Mouse (Mus musculus) erythroblast, embryonic 14.5 days (primary cell): ENCODE data around the gene Usp9y. TPM values are rescaled to one million over a fixed set of nuclear protein-coding genes. Genes with fewer than 3 reads are reported as not detected.

Experiments used
- H3K27me3 ChIP-seq: 2 replicates; pipeline ENCODE4 v1.6.1; 2012; ENCODE audit warnings: inconsistent platforms; ENCODE audit not compliant: control insufficient read depth
- H3K36me3 ChIP-seq: 2 replicates; pipeline ENCODE4 v1.6.1; 2012; ENCODE audit warnings: mild to moderate bottlenecking, inconsistent platforms; ENCODE audit not compliant: control insufficient read depth
- H3K4me1 ChIP-seq: 2 replicates; pipeline ENCODE4 v1.6.1; 2012; ENCODE audit warnings: inconsistent platforms; ENCODE audit not compliant: control insufficient read depth
- H3K4me3 ChIP-seq: replicated peaks from 2 replicates; pipeline ENCODE3; 2012; ENCODE audit warnings: moderate library complexity, mild to moderate bottlenecking, inconsistent platforms
- H3K9me3 ChIP-seq: 2 replicates; pipeline ENCODE4 v1.6.1; 2012; ENCODE audit warnings: low read length, inconsistent platforms, mixed read lengths; ENCODE audit not compliant: control insufficient read depth
- GATA1 ChIP-seq: IDR thresholded peaks from 2 replicates; pipeline ENCODE4 v1.6.1; 2012; ENCODE audit warnings: low read length, inconsistent platforms, mixed read lengths
- TAL1 ChIP-seq: IDR thresholded peaks from 3 replicates; pipeline ENCODE4 v1.6.1; 2012; ENCODE audit warnings: low read length, inconsistent platforms, mixed read lengths
- polyA plus RNA-seq: library from polyadenylated mRNA; stranded (reverse); fragments of >175 nt; gene quantifications from 2 replicates; pipeline ENCODE4 v1.2.3, GENCODE M21; 2012

The Usp9y gene
- not detected in 2 replicates for polyA plus RNA-seq

DNA sequence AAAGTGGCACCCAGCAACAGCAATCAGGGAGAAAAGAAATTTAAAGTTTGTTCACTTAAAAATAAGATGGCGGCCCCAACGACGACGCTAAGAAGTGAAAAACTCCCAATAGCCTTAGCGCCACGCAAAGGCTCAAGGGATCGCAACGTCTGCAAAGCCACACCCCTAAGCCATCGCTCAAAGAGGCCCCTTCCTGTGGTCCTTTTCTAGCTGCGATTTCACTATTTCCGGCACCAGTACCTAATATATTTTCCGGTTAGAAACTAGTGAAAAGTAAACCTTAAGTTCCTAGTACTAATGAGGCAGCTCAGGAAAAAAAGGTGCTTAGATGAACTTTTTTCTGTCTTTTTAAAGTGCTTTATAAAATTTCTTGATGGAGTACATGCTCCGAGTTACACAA lies at the start of gene Usp9y:
Gene Usp9y (minus strand): TSS at position 101 of the 400 bp plus-strand sequence.
- Histone ChIP-seq H3K4me1 (no peaks in the 10 kb centered on the region), H3K9me3 (no peaks in the 10 kb centered on the region), H3K4me3 (no peak within 1 kb of the TSS), H3K36me3 (no peaks in the 10 kb centered on the region), H3K27me3 (no peaks in the 10 kb centered on the region)
- TF ChIP-seq TAL1 (no peak), GATA1 (no peak)

DNA sequence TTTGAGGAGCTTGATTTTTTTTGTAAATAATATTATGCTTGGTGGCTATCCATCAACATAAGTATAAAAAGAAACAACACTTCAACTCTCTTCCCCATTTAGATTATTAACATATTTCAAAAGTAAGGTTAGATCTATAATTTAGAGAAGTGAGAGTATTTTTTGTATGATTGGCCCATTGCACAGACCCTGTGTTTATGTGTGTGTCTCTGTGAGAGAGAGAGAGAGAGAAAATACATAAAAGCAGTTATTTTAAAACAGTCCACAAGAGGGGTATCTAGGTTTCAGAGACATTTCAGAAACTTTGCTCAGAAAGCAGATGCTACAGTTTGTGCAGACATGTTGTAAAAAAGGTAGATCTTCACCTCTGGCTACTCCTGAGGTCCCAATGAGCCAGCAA lies 165.9 kb downstream of the Usp9y start:
- Histone ChIP-seq H3K4me3 (no peak overlapping the region), H3K27me3 (no peaks in the 10 kb centered on the region), H3K9me3 (no peaks in the 10 kb centered on the region), H3K36me3 (no peaks in the 10 kb centered on the region), H3K4me1 (no peaks in the 10 kb centered on the region)
- TF ChIP-seq GATA1 (no peak), TAL1 (no peak)

DNA sequence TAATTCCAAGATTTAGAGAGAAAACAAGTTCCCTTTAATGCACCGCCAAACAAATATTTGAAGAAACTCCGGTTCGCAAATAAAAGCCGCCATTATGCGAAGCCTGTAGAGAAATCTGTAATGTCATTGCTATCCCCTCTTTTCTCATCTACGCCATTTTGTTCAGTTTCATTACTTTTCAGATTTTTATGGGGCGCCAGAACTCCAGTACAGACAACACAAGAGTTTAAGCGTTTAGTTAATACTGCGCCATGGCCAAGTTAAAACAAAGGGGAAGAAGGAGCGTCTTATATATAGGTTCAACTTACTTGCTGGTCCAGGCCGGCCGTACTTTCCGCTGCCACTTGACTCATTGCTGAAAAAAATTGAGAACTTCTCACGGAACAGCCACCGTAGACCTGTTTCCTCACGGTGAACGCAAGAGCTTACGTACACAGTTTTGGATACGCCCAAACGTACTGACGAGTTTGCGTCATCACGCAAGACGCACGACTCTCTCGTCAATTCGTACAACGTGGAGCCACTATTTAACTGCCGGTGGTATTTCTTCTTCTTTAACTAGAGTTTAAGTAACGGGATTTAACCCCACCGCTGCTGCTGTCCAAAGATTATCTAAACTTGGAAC lies 173.3 kb downstream of the Usp9y start, which contains the start of gene Ddx3y:
Gene Ddx3y (minus strand): TSS at position 459 of the 625 bp plus-strand sequence.
- H3K27me3 ChIP-seq = no peaks in the 10 kb centered on the region
- H3K4me3 ChIP-seq = peak within 1 kb of the TSS; percentile 69
- no peaks in the 10 kb centered on the region for H3K4me1 ChIP-seq
- no peaks in the 10 kb centered on the region for H3K9me3 ChIP-seq
- TF ChIP-seq GATA1 = no peak
- no peak for TF ChIP-seq TAL1
- no peaks in the 10 kb centered on the region for H3K36me3 ChIP-seq

DNA sequence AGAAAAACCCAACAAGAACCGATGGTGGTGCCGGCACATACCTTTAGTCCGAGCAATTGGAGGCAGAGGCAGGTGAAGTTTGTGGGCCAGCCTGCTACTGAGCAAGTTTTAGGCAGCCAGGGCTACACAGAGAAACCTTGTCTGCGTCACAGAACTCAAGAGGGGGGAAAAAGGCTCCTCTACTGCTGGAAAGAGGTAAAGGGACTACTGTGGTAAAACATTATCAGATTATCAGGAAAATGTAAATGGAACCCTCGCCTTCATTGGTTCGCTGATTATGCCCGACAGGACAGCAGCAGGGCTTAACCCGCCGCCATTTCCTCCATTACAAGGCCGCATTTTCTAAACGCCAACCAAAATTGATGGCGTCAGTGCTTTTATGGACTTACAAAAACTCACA lies 173.8 kb downstream of the Usp9y start:
- TF ChIP-seq GATA1 (no peak), TAL1 (no peak)
- H3K27me3 ChIP-seq = no peaks in the 10 kb centered on the region
- H3K4me1 ChIP-seq = no peaks in the 10 kb centered on the region
- no peaks in the 10 kb centered on the region for H3K36me3 ChIP-seq
- no peaks in the 10 kb centered on the region for H3K9me3 ChIP-seq
- peak overlapping the region; percentile 69 for H3K4me3 ChIP-seq

Other genes starting within 250 kb of the Usp9y start
- gene Uty, start 214.0 kb downstream of the Usp9y start, polyA plus RNA-seq = 0.01 and 0.02 TPM in 2 replicates
- gene Ddx3y, start 173.2 kb downstream of the Usp9y start, polyA plus RNA-seq = 0.09 TPM in 2 replicates